Mouse (Mus musculus) limb, embryonic 14.5 days (tissue): Measurements from ENCODE around the gene Iqca. TPM values are rescaled to one million over a fixed set of nuclear protein-coding genes. Genes with fewer than 3 reads are reported as not detected.

Experiments used
- ATAC-seq: fragments of 200-750 bp; cut with Nextera tagmentation; 2 replicates; pipeline ENCODE4 v1.8.0; 2017; ENCODE audit warnings: low read depth, moderate number of reproducible peaks, moderate TSS enrichment; ENCODE audit not compliant: low FRiP score
- DNase-seq: peaks from one replicate; pipeline ENCODE4 v3.0.0-alpha.2; 2015; ENCODE audit warnings: low spot score
- H3K27ac ChIP-seq: fragments of 300-500 bp; sonication (generic); replicated peaks from 2 replicates; pipeline ENCODE4 v1.5.1; 2014; ENCODE audit warnings: low read depth, mild to moderate bottlenecking, low read length, moderate library complexity, mixed read lengths
- H3K27me3 ChIP-seq: fragments of 300-500 bp; sonication (generic); 2 replicates; pipeline ENCODE4 v1.6.1; 2014; ENCODE audit warnings: low read length, mixed read lengths; ENCODE audit not compliant: control insufficient read depth, insufficient read depth
- H3K36me3 ChIP-seq: fragments of 300-500 bp; sonication (generic); 2 replicates; pipeline ENCODE4 v1.6.1; 2014; ENCODE audit warnings: mild to moderate bottlenecking, low read length, moderate library complexity, mixed read lengths; ENCODE audit not compliant: control insufficient read depth, insufficient read depth
- H3K4me1 ChIP-seq: fragments of 300-500 bp; sonication (generic); 2 replicates; pipeline ENCODE4 v1.6.1; 2014; ENCODE audit warnings: antibody characterized with exemption, low read length, mixed read lengths; ENCODE audit not compliant: control insufficient read depth, insufficient read depth
- H3K4me2 ChIP-seq: fragments of 300-500 bp; sonication (generic); replicated peaks from 2 replicates; pipeline ENCODE4 v1.6.1; 2014; ENCODE audit warnings: low read depth, mild to moderate bottlenecking, low read length, moderate library complexity; ENCODE audit not compliant: severe bottlenecking
- H3K4me3 ChIP-seq: fragments of 300-500 bp; sonication (generic); replicated peaks from 2 replicates; pipeline ENCODE4 v1.5.1; 2014; ENCODE audit warnings: low read length
- H3K9ac ChIP-seq: fragments of 300-500 bp; sonication (generic); 2 replicates; pipeline ENCODE4 v1.6.1; 2014; ENCODE audit warnings: mild to moderate bottlenecking, low read depth, low read length, moderate library complexity; ENCODE audit not compliant: severe bottlenecking
- H3K9me3 ChIP-seq: fragments of 300-500 bp; sonication (generic); 2 replicates; pipeline ENCODE4 v1.6.1; 2016; ENCODE audit warnings: low read length; ENCODE audit not compliant: control insufficient read depth
- POLR2A ChIP-seq: fragments of 200-500 bp; IDR thresholded peaks from 2 replicates; pipeline ENCODE4 v1.8.0; 2012; ENCODE audit warnings: inconsistent platforms, mild to moderate bottlenecking, moderate library complexity, borderline replicate concordance; ENCODE audit not compliant: insufficient read depth, insufficient read length; ENCODE audit errors: extremely low read depth
- WGBS: fragments of 180-500 bp; shearing (Covaris S2); extraction: QIAGEN DNeasy Blood & Tissue Kit; methylation state at CpG from one replicate; pipeline ENCODE4 v1.1.7; 2014; 5-methylcytosine and 5-hydroxymethylcytosine counted together
- polyA plus RNA-seq, 2 experiments: library from polyadenylated mRNA; depleted of rRNA in 1 of 2; stranded (reverse) in 1 of 2; unstranded in 1 of 2; fragments of >200 nt; fragmentation: Nextera tagmentation in 1 of 2; extraction: Ambion mirVana in 1 of 2; gene quantifications; 2 replicates each; pipeline versions ENCODE4 v1.2.1 to v1.2.3; 2012 to 2014

Iqca gene
- polyA plus RNA-seq, 2 experiments = 0.14 to 0.54 TPM

DNA sequence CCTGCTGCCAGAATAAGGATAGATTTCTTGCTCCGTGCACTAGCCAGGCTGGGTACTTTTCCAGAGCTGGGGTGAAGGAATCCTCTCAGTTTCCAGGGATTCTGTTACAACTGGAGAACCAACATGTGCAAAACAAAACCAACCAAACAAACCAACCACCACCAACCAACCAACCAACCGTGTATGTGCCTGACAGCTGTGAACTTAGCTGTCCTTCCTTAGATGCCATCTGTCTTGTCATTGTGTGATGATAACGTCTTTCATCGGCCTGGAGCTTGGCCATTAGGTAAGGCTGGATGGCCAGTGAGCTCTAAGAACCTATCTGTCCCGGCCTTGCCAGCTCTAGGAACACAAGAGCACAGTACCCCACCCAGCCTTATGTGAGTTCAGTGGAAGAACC, 33.7 kb upstream of the Iqca start:
- 92% methylated on average over 5 of the region's 5 CpGs for WGBS
- ATAC-seq = no peak

DNA sequence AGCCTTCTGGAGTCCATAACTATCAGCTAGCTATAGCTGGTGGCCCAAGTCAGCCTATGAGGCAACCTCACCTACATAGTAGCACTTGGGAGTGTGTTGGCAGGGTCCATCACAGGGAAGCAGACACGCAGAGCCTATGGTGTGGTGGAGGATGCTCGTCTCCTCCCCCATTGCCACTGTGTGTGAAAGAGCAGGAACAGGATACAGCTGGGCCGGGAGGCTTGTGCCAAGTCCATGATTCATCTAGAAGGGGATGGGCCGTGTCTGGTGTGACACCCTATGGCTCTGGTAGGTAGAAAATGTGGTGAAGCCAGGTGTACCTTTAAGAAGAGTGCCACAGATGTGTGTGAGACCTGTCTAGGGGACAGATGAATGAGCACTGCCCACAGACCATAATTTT, 33.0 kb upstream of the Iqca start:
- peaks cover 14% of the 10 kb centered on the region; the same call in 1 of the 2 replicates for H3K4me1 ChIP-seq
- TF ChIP-seq POLR2A = no peak
- no peaks in the 10 kb centered on the region; the same call in 1 of the 2 replicates for H3K9me3 ChIP-seq
- no peak overlapping the region for H3K27ac ChIP-seq
- no peak for DNase-seq
- no peak overlapping the region for H3K4me3 ChIP-seq
- no peaks in the 10 kb centered on the region for H3K27me3 ChIP-seq
- no peak overlapping the region for H3K4me2 ChIP-seq
- ATAC-seq = no peak
- H3K9ac ChIP-seq = no peak overlapping the region
- no peaks in the 10 kb centered on the region for H3K36me3 ChIP-seq
- 91% methylated on average over 4 of the region's 4 CpGs for WGBS

More for the DNA sequence above, 33.7 kb upstream of the Iqca start:
- Histone ChIP-seq H3K9me3 (no peaks in the 10 kb centered on the region; the same call in 1 of the 2 replicates), H3K4me1 (peaks cover 14% of the 10 kb centered on the region; the same call in 1 of the 2 replicates), H3K36me3 (no peaks in the 10 kb centered on the region), H3K4me3 (no peak overlapping the region), H3K27me3 (no peaks in the 10 kb centered on the region), H3K4me2 (no peak overlapping the region), H3K9ac (no peak overlapping the region), H3K27ac (no peak overlapping the region)
- TF ChIP-seq POLR2A = no peak
- DNase-seq = no peak

DNA sequence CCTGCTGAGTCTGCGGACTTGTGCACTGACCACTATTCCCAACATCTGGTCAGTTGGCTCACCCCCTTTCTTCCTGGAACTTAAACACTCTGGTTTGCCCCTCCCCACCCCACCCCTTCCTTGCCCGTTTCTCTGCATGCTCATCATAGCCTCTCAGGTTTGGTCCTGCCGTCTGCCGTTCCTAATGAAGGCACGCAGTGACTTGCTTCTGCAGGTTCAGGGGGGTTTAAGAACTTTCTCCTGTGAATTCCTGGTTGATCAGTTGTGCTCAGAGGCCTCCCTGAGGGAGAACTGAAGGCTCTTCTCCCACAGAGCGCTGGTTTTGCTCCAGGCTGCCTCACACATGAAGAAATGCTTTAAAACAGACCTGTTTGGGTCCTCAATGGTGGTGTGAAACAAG, 30.4 kb upstream of the Iqca start:
- no peak overlapping the region for H3K4me2 ChIP-seq
- no peak overlapping the region for H3K4me3 ChIP-seq
- ATAC-seq (no peak), DNase-seq (no peak)
- no peak for TF ChIP-seq POLR2A
- H3K9me3 ChIP-seq = no peaks in the 10 kb centered on the region; the same call in 1 of the 2 replicates
- H3K4me1 ChIP-seq = peaks cover 8% of the 10 kb centered on the region; the same call in 1 of the 2 replicates
- H3K27me3 ChIP-seq = no peaks in the 10 kb centered on the region
- no peaks in the 10 kb centered on the region for H3K36me3 ChIP-seq
- no peak overlapping the region for H3K9ac ChIP-seq
- H3K27ac ChIP-seq = no peak overlapping the region
- 25% methylated on average over 6 of the region's 6 CpGs for WGBS

DNA sequence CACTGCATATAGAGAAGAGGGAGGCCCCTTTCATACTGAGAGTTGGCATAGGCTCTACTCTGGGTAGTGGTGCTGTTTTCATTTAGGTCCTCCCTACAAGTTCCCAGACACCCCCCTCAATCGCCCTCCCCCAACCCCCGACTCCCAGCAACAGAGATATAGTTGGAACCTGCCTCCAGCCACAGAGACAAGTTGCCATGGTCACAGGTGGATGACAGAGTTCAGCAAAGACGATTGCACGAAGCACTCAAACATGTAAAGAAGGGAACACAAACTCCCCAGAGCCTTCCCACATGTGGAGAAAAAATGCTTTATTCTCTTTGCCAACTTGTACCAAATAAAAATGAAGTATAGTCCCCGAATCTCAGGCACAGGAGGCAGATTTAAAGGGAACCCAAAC, 29.3 kb upstream of the Iqca start:
- Histone ChIP-seq H3K4me2 (no peak overlapping the region), H3K4me1 (peaks cover 8% of the 10 kb centered on the region; the same call in 1 of the 2 replicates), H3K9me3 (no peaks in the 10 kb centered on the region; the same call in 1 of the 2 replicates), H3K27me3 (no peaks in the 10 kb centered on the region), H3K36me3 (no peaks in the 10 kb centered on the region), H3K9ac (no peak overlapping the region), H3K4me3 (no peak overlapping the region), H3K27ac (no peak overlapping the region)
- WGBS = 45% methylated on average over 5 of the region's 5 CpGs
- no peak for DNase-seq
- no peak for TF ChIP-seq POLR2A
- ATAC-seq = no peak

DNA sequence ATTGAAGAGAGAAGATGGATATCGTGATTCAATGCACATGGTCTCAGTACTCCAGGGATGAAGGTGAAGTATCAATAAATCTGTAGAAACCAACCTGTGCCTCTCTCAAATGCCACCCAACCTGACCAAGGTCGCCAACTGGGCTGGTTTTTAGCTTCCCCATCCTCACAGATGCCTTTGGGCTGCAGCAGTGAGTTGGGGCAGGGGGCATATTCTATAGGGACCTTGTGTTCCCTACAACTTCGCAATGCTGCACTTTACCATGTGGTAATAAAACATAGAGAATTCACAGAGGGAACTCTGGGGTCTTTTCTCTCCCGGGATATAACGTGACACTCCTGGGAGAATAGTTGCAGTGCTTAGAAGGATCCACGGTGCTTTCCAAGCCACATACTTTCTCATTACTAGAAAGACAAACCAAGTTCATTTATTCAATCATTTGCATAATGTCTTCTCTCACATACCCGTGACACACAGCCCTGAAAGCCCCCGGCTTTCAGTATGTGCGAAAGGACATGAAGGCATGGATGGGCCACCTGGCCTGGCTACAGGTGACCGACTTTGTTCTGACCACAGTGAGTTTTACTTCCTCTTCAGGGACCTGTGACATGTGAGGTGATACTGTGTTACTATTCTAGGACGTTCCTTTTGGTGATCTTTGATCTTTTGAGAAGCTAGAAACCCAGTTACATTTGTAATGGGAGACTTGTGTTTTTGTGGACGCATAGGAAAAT, 27.9 kb upstream of the Iqca start:
- H3K4me1 ChIP-seq = peaks cover 16% of the 10 kb centered on the region
- H3K27me3 ChIP-seq = no peaks in the 10 kb centered on the region
- ATAC-seq (no peak), DNase-seq (no peak)
- 81% methylated on average over 12 of the region's 12 CpGs for WGBS
- no peaks in the 10 kb centered on the region for H3K9me3 ChIP-seq
- TF ChIP-seq POLR2A = no peak
- H3K9ac ChIP-seq = no peak overlapping the region
- no peaks in the 10 kb centered on the region for H3K36me3 ChIP-seq
- H3K4me3 ChIP-seq = no peak overlapping the region
- no peak overlapping the region for H3K4me2 ChIP-seq
- no peak overlapping the region for H3K27ac ChIP-seq
